Mouse (Mus musculus): ENCODE measurements around the gene Col5a3. TPM values are rescaled to one million over a fixed set of nuclear protein-coding genes. Genes with fewer than 3 reads are reported as not detected.
"Not testable (repeated sequence)": the region's sequence is repeated elsewhere in the genome, so short reads cannot be mapped to it uniquely, and the experiment has no call there.

The Col5a3 gene
- total RNA-seq (2021): 10 to 100 TPM; 26.1 to 30.2 TPM

DNA sequence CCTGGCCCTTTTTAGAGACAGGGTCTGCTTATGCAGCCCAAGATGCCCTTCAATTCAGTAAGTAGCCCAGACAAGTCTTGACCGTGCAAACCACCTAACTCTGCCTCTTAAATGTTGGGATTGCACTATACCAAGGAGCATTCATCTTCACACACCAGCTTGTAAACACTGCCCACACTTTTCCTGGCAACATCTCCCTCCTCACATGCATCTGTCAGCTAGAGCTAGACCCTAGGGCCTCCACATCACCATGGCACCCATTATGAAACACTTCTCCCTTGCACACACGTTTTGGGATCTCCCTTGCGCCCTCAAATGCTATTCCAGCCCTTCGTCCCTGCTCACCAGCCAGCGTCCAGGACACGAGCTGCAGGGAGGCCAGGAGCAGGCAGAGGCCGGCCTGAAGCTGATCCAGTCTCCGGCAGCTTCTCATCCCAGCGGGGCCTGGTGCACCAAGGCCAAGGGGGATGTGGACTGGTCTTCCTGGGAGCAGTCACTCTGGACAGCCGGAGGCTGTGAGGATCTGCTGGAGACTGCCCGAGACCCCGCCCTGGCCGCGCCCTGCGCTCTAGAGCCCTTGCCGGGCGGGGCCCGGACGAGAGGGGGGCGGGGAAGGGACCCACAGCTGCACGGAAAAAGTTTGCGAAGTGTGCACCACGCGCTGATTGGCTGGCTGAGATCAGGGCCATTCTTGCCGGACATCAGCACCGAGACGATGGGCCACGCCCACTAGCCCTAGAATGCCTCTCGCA, at the start of gene Col5a3:
Col5a3 (minus strand) TSS at position 547 of the 752 bp plus-strand sequence.
- DNase-seq (ENCODE audit: low spot score): peak; percentile 66
- intact Hi-C loops (cut with DNase I): no loop called here

DNA sequence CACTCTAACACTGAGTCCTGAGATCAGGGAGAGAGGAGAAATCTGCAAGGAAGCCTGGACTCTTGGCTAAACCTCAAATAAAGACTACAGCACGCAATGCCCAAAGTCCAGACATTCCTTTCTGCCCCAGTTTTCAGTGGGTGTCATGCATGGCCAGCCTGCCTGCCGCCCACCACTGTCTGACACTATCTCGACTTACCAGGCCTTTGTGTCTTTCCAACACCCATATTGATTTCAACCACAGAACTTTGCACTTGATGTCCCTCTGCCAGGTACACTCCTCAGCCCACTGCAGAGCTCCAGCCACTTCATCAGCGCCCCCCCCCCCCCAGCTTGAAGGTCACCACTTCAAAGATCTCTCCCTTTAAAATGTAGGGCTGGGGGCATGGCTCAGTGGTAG, 47.4 kb upstream of the Col5a3 start:
- no peak for DNase-seq (ENCODE audit: low spot score)
- intact Hi-C loops (cut with DNase I): no loop called here

DNA sequence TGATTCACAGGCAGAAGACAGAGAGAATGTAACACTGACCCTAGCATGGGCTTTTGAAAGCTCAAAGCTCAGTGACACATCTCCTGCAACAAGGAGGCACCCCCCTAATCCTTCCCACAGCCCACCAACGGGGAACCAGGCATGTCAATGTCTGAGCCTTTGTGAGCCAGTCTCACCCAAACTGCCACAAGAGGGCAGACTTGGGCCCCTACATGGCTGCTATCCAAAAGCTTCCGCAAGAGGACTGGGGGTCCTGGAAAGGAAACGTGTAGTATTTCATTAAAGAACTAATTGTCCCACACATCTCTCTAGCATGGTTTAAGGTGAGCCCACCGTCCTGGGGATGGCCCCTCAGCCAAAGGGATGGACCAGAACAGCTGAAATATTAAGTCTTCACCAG, 47.0 kb upstream of the Col5a3 start:
- no peak for DNase-seq (ENCODE audit: low spot score)
- intact Hi-C loops (cut with DNase I): no loop called here

DNA sequence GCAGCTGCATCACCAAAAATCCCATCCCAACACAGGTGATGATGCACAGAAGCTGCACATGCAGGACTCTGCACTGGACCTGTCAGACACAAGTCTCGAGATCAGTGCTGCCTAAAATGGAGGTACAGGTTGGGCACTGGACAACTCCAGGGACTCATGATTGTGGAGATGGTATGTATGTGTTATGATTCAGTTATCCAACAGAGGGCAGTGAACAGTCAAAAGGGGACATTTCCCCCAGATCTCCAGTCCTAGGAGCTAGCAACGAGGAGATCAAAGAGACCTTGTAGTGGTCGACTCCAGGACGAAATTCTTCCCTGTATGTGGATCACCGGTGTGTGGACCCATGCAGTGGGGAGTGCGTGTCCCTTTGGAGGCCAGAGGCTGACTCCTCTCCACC, 45.1 kb upstream of the Col5a3 start:
- intact Hi-C loops (cut with DNase I): no loop called here
- DNase-seq (ENCODE audit: low spot score): no peak

- no peak for DNase-seq (ENCODE audit: low spot score)
- intact Hi-C loops (cut with DNase I): no loop called here
Observed at GRCm38 (mm10) chr9:20857131-20857530, 42.3 kb upstream of the Col5a3 start.

GRCm38 (mm10) chr9:20850179-20850578, 35.3 kb upstream of the Col5a3 start:
- intact Hi-C loops (cut with DNase I): no loop called here
- DNase-seq (ENCODE audit: low spot score): no peak

DNA sequence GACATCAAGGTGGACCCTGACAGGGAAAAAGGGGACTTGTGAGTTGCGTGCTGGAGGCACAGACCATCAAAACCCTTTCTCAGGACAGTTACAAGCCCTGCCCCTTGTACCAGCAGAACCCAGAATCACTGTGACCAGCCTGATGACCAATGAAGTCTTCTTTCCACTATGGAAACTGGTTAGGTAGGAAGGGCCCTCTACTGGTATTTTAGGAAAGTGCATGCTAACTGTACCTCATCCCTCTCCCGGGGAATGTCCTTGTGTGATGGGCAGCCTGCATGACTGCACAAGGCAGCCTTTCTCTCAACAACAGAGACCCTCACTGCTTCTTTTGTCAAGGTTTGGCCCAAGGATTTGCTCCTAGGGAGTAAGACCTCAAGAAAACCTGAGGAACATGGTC, 27.8 kb upstream of the Col5a3 start:
- no peak for DNase-seq (ENCODE audit: low spot score)
- intact Hi-C loops (cut with DNase I): no loop called here

- intact Hi-C loops (cut with DNase I): no loop called here
- no peak for DNase-seq (ENCODE audit: low spot score)
Observed at GRCm38 (mm10) chr9:20842211-20842610, 27.3 kb upstream of the Col5a3 start.

- intact Hi-C loops (cut with DNase I): no loop called here
- no peak for DNase-seq (ENCODE audit: low spot score)
Observed at GRCm38 (mm10) chr9:20838931-20839330, 24.1 kb upstream of the Col5a3 start.

- intact Hi-C loops (cut with DNase I): no loop called here
- no peak for DNase-seq (ENCODE audit: low spot score)
Observed at GRCm38 (mm10) chr9:20837184-20837947, 22.5 kb upstream of the Col5a3 start.

DNA sequence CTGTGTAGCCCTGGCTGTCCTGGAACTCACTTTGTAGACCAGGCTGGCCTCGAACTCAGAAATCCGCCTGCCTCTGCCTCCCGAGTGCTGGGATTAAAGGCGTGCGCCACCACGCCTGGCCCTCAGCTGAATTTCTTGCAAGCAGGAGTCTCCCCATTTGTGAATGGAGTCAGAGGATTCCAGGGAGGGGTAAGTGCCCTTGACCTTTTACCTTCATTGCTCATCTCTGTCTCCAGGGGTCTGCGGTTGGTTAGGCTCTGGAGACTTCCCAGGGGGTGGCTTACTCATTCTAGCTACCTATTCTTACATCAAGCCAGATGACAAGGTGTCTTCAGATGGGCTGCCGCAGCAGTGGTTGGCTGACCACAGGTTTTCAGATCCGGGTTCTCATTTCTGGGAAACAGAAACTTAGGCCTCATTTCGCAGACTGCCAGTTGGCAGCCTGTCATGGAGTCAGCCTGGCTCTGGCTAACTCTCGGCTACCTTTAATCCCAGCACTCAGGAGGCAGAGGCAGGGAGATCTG, 20.6 kb upstream of the Col5a3 start:
- DNase-seq (ENCODE audit: low spot score); intact Hi-C loops (cut with DNase I): not testable (repeated sequence)

DNA sequence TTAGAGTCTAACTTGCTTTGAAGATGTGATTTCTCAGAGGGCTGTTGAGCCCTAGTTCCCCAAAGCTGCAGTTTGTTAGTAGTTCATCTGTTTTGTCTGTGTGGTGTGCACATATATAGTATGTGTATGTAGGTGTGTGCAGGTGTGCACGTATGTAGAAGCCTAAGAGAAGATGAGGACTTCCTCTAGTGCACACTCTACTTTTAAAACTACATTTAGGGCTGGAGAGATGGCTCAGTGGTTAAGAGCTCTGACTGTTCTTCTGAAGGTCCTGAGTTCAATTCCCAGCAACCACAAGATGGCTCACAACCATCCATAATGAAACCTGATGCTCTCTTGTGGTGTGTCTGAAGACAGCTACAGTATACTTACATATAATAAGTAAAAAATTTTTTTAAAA, 20.0 kb upstream of the Col5a3 start:
- intact Hi-C loops (cut with DNase I): loop anchor here (5.0 kb wide), 1 partner anchor 173 kb away; no protein-coding TSS in a partner anchor
- no peak for DNase-seq (ENCODE audit: low spot score)

GRCm38 (mm10) chr9:20830901-20831643, 16.2 kb upstream of the Col5a3 start:
- DNase-seq (ENCODE audit: low spot score): peak; percentile 92
- intact Hi-C loops (cut with DNase I): loop anchor here (1.0 to 5.0 kb wide), 2 partner anchors 91 to 169 kb away; no protein-coding TSS in a partner anchor

DNA sequence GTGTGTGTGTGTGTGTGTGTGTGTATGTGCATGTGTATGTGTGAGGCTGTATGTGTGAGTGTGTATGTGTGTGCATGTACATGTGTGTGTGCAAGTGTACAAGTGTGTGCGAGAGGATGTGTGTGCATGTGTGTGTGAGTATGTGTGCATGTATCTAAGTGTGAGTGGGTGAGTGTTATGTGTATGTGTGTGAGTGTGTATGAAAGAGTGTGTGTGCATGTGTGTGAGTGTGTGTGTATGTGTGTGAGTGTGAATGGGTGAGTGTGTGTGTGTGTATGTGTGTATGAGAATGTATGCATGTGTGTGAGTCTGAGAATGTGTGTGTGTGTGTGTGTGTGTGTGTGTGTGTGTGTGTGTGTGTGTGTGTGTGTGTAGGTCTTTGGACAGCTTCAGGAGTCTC, 13.3 kb upstream of the Col5a3 start:
- no peak for DNase-seq (ENCODE audit: low spot score)
- intact Hi-C loops (cut with DNase I): no loop called here

- no peak for DNase-seq (ENCODE audit: low spot score)
- intact Hi-C loops (cut with DNase I): no loop called here
Observed at GRCm38 (mm10) chr9:20825781-20826180, 10.9 kb upstream of the Col5a3 start.

DNA sequence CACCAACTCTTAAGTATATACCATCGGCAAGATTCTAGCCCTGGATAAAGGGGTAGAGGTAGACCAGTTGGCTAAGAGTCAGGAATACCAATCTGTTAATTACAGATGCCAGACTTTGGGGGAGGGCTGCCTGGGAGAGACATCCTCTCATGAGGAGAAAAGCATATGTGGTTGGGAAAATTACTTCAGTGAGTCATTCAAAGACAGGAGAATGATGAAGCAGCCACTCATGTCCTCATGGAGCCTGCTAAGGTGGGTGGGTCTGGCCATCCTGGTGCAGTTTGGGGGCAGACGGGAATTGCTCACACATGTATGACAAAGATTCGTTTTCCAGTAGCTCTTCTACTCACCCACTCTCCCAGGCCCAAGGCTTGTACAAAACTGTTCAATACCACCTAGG, 8.0 kb upstream of the Col5a3 start:
- no peak for DNase-seq (ENCODE audit: low spot score)
- intact Hi-C loops (cut with DNase I): no loop called here

- intact Hi-C loops (cut with DNase I): no loop called here
- DNase-seq (ENCODE audit: low spot score): no peak
Observed at GRCm38 (mm10) chr9:20820001-20820400, 5.1 kb upstream of the Col5a3 start.

DNA sequence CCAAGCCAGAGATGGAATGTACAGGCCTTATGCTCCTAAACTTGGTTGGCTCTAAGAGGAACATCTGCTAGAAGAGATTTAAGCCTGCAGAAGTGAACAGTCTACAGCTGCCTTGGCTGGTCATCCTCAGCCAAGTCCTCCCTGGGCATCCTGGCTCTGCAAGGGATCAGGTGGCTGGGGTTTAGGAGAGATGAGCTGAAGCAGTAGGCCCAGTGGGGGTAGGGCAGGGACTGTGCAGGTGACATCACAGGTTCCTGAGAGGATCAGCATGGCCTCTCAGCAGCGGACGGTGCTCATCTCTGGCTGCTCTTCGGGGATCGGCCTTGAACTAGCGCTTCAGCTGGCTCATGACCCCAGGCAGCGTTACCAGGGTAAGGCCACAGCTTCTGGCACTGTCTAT, 3.4 kb upstream of the Col5a3 start, which contains the start of gene Rdh8:
Rdh8 (plus strand) TSS at position 268 of the 400 bp plus-strand sequence.
- intact Hi-C loops (cut with DNase I): no loop called here
- DNase-seq (ENCODE audit: low spot score): no peak

DNA sequence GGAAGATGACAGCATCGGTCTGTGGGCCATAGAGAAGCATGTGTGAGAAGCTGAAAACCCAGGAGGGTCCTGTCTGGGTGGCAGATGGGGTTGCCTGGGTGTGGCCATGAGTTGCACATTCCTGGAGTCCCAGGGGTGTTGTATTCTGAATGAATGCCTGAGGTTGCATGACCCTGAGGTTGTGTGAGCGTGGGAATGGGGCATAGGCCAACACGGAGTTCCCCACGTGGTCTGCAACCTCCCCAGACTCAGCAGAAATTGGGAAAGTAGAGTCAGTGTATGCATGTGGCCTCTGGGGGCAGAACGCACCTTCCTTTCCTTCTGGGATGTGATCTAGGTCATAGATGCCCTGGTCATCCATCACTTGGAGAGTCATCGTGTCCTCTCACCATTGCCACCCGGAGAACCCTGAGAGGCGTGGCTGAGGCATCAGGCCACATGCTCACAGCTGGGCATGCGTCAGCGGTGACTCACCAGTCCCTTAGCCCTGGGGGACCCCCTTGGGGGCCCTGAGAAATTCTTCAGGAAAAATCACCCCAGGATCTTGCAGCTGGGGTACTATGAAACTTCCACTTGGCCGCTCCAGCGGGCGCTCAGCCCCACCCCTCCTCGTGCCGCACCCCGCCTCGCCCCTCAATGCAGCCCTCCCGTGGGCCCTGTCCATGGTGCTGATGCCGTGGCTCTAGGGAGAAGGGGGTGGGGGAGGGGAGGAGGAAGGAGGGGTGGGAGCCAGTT, 2.2 kb downstream of the Col5a3 start:
- intact Hi-C loops (cut with DNase I): no loop called here
- no peak for DNase-seq (ENCODE audit: low spot score)

- intact Hi-C loops (cut with DNase I): no loop called here
- no peak for DNase-seq (ENCODE audit: low spot score)
Observed at GRCm38 (mm10) chr9:20810773-20811172, 4.1 kb downstream of the Col5a3 start.
